Mouse (Mus musculus) lung, adult 18-20 months (tissue): ENCODE results near the gene Tiam1.

ENCODE experiments used
- DNase-seq, 2 experiments: peaks; one replicate each; pipeline ENCODE4 v3.0.0; 2022; ENCODE audit warnings: mixed read lengths in 2 of 2

The Tiam1 gene

GRCm38 (mm10) chr16:90142574-90143415, 774 bp downstream of the Tiam1 start:
- DNase-seq, result peak; percentile 16 to 19

DNA sequence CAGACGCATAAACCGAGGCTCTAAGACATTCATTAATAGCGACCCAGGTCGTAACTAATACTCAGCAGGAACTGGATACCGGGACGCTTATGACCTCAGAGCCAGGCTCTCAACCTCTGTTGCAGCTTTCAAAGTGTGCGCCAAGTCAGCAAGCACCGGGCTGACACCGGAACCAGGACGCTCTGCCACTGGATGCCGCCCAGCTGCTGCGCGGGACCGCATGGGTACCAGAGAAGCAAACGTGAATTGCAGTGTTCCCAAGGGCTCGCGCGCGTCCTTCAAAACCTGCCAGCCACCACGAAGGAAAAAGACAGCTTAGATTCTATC, 1.4 kb downstream of the Tiam1 start:
- DNase-seq, result peak in 1 of 2 experiments; percentile 43

DNA sequence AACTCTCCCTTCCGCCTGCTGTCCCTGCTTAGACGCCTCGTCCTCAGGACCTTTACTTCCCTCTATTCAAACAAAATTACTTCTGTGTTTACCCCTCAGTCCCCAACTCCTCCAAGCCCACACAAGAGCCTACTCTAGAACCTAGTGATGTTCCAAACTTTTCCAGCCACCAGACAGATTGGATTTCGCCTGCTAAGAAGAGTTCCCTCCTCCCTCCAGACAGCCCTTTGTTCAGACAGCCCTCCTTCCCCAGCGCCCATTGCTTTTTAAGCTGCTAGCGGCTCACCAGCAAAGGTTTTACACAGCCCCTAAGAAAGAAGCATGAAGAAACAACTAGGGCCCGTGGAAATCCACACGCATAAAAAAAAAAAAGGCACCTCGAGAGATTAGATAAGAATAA, 2.0 kb downstream of the Tiam1 start:
- DNase-seq, result no peak

DNA sequence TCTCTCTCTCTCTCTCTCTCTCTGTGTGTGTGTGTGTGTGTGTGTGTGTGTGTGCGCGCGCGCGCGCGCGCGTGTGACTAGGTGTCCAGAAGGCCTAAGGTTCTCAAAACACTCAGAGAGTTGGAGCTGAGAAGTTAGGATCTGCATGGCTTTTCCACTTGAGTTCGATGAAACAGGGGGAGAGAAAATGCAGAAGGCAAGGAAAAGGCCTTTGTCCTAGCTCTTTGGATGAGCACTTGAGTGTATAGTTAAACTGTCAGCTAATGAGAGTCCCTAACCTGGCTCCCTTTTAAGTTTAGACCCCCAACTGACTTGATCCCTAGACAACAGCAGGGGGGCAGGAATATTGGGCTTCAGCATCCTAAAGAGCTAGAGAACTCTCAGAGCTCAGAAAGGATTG, 3.0 kb downstream of the Tiam1 start:
- DNase-seq, result no peak

DNA sequence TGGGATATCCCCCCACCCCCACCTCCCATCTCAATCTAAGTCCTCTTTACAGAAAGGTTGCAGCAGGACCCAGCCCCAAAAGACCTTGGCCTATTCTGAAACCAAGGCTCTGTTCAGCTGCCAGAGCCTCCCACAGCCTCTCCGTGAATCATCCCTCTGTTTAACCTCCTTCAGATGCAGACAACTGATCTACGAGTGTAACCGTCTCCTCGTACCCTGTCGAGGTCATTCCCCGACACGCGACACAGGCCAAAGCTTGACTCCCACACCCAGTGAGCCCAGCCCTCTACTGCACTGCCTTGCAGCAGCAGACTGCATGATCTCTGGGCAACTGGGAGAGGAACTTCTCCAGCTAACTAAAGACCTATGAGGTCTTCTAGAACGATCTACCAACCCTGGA, 3.9 kb downstream of the Tiam1 start:
- no peak for DNase-seq

- no peak for DNase-seq
These were observed 5.4 kb downstream of the Tiam1 start for GRCm38 (mm10) chr16:90138151-90138550.

- DNase-seq, result no peak
These were observed 6.4 kb downstream of the Tiam1 start for GRCm38 (mm10) chr16:90137175-90137574.

GRCm38 (mm10) chr16:90135580-90135979, 8.0 kb downstream of the Tiam1 start:
- DNase-seq, result no peak

DNA sequence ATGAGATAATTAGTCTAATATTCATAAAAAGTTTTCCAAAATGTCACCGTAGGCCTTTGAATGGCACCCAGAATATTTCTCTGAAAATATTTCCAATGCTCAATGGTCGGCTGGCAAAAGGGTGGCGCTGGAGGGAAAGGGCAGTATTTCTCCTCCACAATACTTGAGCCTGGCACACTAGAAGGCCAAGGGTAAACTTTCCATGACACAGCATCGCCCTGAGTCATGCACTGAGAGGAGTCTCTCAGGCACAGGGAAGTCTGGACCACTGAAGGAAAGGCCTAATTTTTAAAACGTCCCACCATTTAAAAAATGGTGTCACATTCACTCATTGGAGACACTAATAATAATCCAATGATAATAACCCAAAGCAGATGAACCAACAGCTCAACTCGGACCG, 9.2 kb downstream of the Tiam1 start:
- no peak for DNase-seq

DNA sequence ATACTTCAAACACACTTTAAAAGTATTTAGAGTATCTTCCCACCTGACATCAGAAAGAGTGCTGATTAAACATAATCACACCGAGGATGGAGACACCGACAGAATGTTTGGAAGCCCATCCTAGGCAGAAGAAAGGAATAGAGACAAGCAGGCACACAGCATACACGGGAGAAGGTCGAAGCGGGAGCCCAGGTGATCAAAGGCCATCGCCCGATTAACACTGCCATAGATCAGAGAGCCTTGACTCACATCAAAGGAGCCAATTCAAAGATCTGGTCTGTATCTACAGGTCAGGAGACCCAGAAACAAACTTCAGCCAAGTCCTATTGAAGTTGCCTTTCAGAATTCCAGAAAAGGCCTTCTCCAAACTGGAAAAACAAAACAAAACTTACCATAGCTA, 10.8 kb downstream of the Tiam1 start:
- DNase-seq, result no peak

- DNase-seq, result no peak
These were observed 11.2 kb downstream of the Tiam1 start for GRCm38 (mm10) chr16:90132331-90132730.

GRCm38 (mm10) chr16:90128817-90129587, 14.6 kb downstream of the Tiam1 start:
- no peak for DNase-seq

DNA sequence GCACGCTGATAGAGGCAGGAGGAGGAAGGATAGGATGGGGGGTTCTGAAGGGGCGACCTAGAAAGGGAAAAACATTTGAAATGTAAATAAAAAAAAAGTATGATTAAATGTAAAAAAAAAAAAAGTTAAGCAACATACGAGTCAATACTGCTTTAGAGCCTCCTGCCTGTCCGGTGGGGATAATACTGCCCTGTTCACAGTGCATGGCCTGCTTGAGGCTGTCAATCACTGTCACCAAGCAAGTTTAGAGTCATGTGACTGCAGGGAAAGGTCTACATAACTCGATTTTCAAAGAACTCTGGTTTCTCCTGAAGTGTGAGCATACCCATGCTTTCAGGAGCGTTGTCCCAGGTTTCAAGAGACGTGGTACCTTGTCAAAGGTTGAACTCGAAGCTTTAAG, 15.2 kb downstream of the Tiam1 start:
- no peak for DNase-seq

GRCm38 (mm10) chr16:90125318-90126314, 18.0 kb downstream of the Tiam1 start:
- peak; percentile 12 to 29 for DNase-seq

GRCm38 (mm10) chr16:90123091-90123490, 20.5 kb downstream of the Tiam1 start:
- no peak for DNase-seq

DNA sequence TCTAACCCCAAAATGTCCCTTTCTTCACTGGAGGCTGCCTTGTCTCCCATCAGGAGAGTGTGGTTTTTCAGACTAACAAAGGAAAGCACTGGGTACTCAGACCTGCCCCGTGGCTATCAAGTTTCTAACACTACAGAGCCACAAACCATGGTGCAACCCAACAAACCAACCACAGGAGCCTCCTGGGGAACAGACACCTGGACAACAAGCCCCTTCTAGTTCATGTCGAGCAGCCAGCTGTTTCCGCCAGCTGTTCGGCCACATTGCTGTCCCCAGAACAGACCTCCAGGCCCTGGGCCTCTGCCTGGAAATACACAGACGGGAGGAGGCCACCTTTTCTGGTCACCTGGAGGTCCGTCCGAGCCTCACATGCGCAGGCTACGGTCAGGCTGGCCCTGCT, 21.1 kb downstream of the Tiam1 start:
- DNase-seq, result peak; percentile 13 to 45

- DNase-seq, result no peak
These were observed 21.8 kb downstream of the Tiam1 start for GRCm38 (mm10) chr16:90121799-90122198.

DNA sequence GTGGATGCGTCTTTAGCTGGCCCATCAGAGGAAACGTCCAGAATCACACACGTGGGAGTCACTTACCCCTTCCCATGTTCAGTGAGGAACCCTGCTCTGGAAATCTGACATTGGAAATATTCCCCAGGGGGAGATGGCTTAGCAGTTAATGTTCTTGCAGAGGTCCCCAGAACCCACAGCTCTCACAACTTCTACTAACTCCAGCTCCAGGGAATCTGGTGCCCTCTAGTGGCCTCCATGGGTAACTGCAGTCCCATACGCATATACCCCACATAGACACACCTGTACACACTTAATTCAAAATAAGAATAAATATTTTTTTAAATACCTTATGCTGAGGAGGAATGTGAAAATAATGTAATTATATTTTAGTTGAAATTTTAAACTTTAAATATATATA, 23.6 kb downstream of the Tiam1 start:
- DNase-seq, result no peak

- no peak for DNase-seq
These were observed 26.9 kb downstream of the Tiam1 start for GRCm38 (mm10) chr16:90116637-90117182.

DNA sequence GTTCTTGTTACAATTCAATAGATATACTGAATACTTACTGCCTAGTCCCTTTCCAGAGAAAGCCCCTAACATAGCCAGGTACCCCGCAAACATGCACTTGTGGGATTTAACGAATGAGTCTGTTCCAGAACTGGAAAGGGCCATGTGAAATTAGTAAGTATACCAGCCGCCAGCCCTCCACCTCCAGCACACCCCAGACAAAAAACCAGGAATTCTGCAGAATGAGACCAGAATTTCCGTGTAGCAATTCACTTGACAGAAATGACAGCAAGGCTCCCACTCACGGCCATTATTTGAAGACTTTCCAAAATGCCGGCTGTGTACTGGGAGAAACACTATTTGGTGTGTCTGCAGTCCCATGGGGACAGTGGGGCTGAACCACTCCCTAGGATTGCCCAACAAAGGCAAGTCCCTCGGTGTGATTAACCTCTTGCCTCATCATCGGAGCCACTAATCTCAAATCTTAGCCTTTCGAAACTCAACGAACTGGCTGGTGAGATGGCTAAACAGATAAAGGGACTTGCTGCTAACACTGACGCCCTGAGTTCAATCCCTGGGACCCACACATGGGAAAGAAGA, 30.9 kb downstream of the Tiam1 start:
- peak; percentile 33 to 60 for DNase-seq

GRCm38 (mm10) chr16:90109500-90109899, 34.1 kb downstream of the Tiam1 start:
- DNase-seq, result no peak
